Mouse (Mus musculus) cerebellum, adult 2 months (tissue): ENCODE measurements at regions not wholly inside any gene's neighbourhood (a gene's known extent, or its start where the extent isn't known, plus 50 kb on each side); places are given as distances from the start of the nearest gene placed in this dataset.

Experiments
- CTCF ChIP-seq: fragments of 200-500 bp; IDR thresholded peaks from 2 replicates; pipeline ENCODE4 v1.5.1; 2011; ENCODE audit warnings: low read depth, mild to moderate bottlenecking, control low read depth, low read length, moderate library complexity, borderline replicate concordance; ENCODE audit not compliant: insufficient read depth
- POLR2A ChIP-seq: fragments of 200-500 bp; IDR thresholded peaks from 2 replicates; pipeline ENCODE4 v1.6.1; 2011; ENCODE audit warnings: low read length, control low read depth, borderline replicate concordance; ENCODE audit not compliant: insufficient read depth

DNA sequence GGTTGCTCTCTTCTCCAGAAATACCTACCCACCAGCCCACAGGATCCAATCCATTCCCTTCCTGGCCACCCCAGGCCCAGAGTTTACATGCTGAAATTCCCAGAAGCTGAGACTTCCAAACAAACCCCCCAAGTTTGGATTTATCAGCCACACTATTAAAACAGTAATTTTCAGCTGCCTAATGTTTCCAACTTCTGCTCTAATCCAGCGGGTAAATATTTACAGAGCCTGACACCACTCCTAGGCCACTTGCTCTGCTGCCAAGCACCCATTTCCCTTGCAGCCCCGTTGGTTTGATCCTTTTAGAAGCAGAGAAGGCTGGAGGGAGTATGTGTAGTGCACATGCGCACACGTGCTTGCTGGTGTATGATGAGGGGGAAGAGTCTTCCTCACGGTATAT, 99.1 kb upstream of the Pja1 start:
- TF ChIP-seq POLR2A (no peak), CTCF (no peak)
